Mouse (Mus musculus) G1E (cell line): Measurements from ENCODE around the gene Mgat3.

Experiments
- CTCF ChIP-seq: IDR thresholded peaks from 2 replicates; pipeline ENCODE4 v1.5.1; 2012; ENCODE audit warnings: low read depth, low read length, inconsistent platforms, mixed read lengths
- GATA1 ChIP-seq: IDR thresholded peaks from 2 replicates; pipeline ENCODE4 v1.6.1; 2012; ENCODE audit warnings: borderline replicate concordance, low read length, inconsistent platforms, mixed read lengths
- GATA2 ChIP-seq: IDR thresholded peaks from 2 replicates; pipeline ENCODE4 v1.6.1; 2012; ENCODE audit warnings: low read depth, low read length, inconsistent platforms, borderline replicate concordance
- POLR2AphosphoS5 ChIP-seq: IDR thresholded peaks from 2 replicates; pipeline ENCODE4 v1.6.1; 2012; ENCODE audit warnings: low read depth, low read length, inconsistent platforms; ENCODE audit not compliant: insufficient replicate concordance

DNA sequence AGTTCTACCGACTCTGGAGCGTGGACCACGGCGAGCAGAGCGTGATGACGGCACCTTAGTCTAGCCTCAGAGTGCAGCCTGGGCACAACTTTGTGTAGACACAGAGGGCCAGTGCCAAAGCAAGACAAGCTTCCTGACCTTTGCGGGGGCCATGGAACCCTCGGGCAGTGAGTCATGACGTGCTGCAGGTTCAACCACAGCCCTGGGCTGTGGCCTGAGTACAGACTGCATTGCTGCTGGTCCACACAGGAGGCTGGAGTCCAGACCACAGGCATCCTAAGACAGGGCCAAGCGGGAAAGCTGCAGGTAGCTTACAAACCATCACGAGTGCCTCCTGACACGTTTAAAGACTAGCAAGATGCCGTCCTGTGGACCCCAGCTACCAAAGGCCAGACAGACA is 13.3 kb upstream of the Mgat3 start:
- TF ChIP-seq CTCF (no peak), GATA2 (no peak), GATA1 (no peak), POLR2AphosphoS5 (no peak)
